Mouse (Mus musculus) heart, adult 2 months (tissue): ENCODE measurements around the gene Tmem52. TPM values are rescaled to one million over a fixed set of nuclear protein-coding genes. Genes with fewer than 3 reads are reported as not detected.

Experiments used
- DNase-seq, 2 experiments: peaks; one replicate each; pipeline ENCODE4 v3.0.0; 2021
- H3K27ac ChIP-seq: fragments of 200-600 bp; 2 replicates; pipeline ENCODE4 v1.8.1; 2022
- H3K27me3 ChIP-seq: fragments of 200-500 bp; 2 replicates; pipeline ENCODE4 v1.6.1; 2012; ENCODE audit warnings: mild to moderate bottlenecking, low read length, inconsistent platforms, mixed read lengths; ENCODE audit not compliant: control insufficient read depth, insufficient read depth
- H3K36me3 ChIP-seq: fragments of 200-500 bp; 2 replicates; pipeline ENCODE4 v1.6.1; 2012; ENCODE audit warnings: low read length, inconsistent platforms; ENCODE audit not compliant: control insufficient read depth, insufficient read depth
- H3K4me1 ChIP-seq: fragments of 200-500 bp; 2 replicates; pipeline ENCODE4 v1.6.1; 2011; ENCODE audit warnings: low read length; ENCODE audit not compliant: control insufficient read depth, insufficient read depth
- H3K4me3 ChIP-seq: fragments of 200-600 bp; 2 replicates; pipeline ENCODE4 v1.8.1; 2022
- H3K79me2 ChIP-seq: fragments of 200-500 bp; replicated peaks from 2 replicates; pipeline ENCODE4 v1.6.1; 2012; ENCODE audit warnings: mild to moderate bottlenecking, inconsistent platforms, low read length, moderate library complexity, mixed read lengths; ENCODE audit not compliant: control insufficient read depth, insufficient read depth
- H3K9ac ChIP-seq: fragments of 200-500 bp; 2 replicates; pipeline ENCODE4 v1.6.1; 2012; ENCODE audit warnings: low read depth, mild to moderate bottlenecking, control low read depth, inconsistent platforms, low read length, mixed read lengths
- CTCF ChIP-seq: fragments of 200-600 bp; IDR thresholded peaks from 2 replicates; pipeline ENCODE4 v1.8.1; 2022; ENCODE audit warnings: antibody characterized with exemption, mild to moderate bottlenecking, moderate library complexity
- EP300 ChIP-seq: fragments of 200-500 bp; IDR thresholded peaks from 2 replicates; pipeline ENCODE4 v1.6.1; 2011; ENCODE audit warnings: low read depth, low read length, control low read depth; ENCODE audit not compliant: insufficient read depth
- POLR2A ChIP-seq: fragments of 200-500 bp; IDR thresholded peaks from 2 replicates; pipeline ENCODE4 v1.6.1; 2011; ENCODE audit warnings: mild to moderate bottlenecking, low read depth, low read length, control low read depth; ENCODE audit not compliant: insufficient read depth
- WGBS: fragments of 180-500 bp; shearing (Covaris S2); methylation state at CpG from one replicate; pipeline ENCODE4 v1.1.7; 2018; 5-methylcytosine and 5-hydroxymethylcytosine counted together
- intact Hi-C: fragments of 180-260 bp; cut with DNase I; formaldehyde crosslinking; loops from one replicate; pipeline ENCODE4 v1.15.1; 2025
- polyA plus RNA-seq: library from polyadenylated mRNA; depleted of rRNA; stranded (reverse); fragments of >200 nt; gene quantifications from 2 replicates; pipeline ENCODE4 v1.2.3, GENCODE M21; 2012
- total RNA-seq, 2 experiments: library from RNA; stranded (reverse); gene quantifications; 2 replicates each; pipeline ENCODE4 v1.2.3; 2021

The Tmem52 gene
- total and polyA plus RNA-seq, 3 experiments: 4.8 to 11.2 (median 7.0) TPM

GRCm38 (mm10) chr4:155488232-155489025 is 19.5 kb downstream of the Tmem52 start:
- H3K4me3 ChIP-seq: no peak overlapping the region
- no peaks in the 10 kb centered on the region for H3K27me3 ChIP-seq

DNA sequence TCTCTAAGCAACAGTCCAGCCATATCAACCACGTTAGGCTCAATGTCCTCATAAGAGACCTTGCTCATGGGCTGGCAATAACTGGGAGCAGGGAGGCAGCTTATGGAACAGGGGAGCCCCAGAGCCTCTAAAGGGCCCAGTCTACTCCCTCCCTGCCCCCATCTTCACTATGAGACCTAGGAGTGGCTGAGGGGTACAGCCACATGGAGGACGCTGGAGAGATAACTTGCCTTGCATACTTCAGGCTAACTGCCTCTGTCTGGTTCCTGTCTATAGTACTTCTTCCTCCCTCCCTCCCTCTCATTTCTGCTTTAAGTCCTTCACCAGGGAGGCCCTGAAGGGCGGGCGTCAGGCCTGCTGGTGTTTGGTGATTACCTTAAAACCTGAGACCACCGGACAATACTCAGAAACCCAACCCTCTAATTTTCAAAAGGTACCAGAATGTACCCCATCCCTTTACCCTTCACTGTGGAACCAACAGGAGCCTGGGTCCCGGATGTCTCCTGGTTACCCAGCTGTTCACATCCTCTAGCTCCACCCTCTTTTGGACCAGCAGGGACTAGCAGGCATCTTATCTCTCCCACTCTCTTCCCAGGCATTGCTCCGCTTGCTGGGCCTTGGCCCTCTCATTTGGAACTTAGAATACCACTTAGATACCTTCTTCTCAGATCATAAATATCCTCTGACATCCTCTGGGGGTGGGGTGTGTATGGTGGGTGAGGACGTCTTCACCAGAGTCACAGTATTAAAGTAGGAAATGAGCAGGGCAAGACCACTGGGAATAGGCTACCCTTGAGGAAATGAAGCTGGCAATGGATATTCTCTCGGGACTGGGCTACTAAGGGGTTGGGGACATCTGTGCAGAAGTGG is 20.4 kb downstream of the Tmem52 start:
- no peak for DNase-seq
- Histone ChIP-seq H3K27ac (peak overlapping the region; percentile 85), H3K4me1 (peaks cover 30% of the 10 kb centered on the region), H3K4me3 (no peak overlapping the region), H3K9ac (no peak overlapping the region), H3K27me3 (no peaks in the 10 kb centered on the region), H3K79me2 (peaks cover 7% of the 10 kb centered on the region), H3K36me3 (peaks cover 2% of the 10 kb centered on the region; the same call in 1 of the 2 replicates)
- WGBS: 61% methylated on average over 9 of the region's 9 CpGs
- TF ChIP-seq EP300 (no peak), POLR2A (no peak), CTCF (no peak)
- intact Hi-C loops: loop anchor here (5.0 kb wide), 1 partner anchor 38 kb away; no protein-coding TSS in a partner anchor

More at GRCm38 (mm10) chr4:155488232-155489025, 19.5 kb downstream of the Tmem52 start:
- peak; percentile 66 to 84 for DNase-seq
- H3K36me3 ChIP-seq: no peaks in the 10 kb centered on the region
- intact Hi-C loops: loop anchor here (5.0 kb wide), 1 partner anchor 39 kb away; no protein-coding TSS in a partner anchor
- peak overlapping the region; percentile 85 for H3K27ac ChIP-seq
- TF ChIP-seq POLR2A (no peak), EP300 (0 out of 2 replicates have a peak, but pooled peaks have one; percentile 5)
- 53% methylated on average over 8 of the region's 8 CpGs for WGBS
- H3K79me2 ChIP-seq: peaks cover 7% of the 10 kb centered on the region
- H3K4me1 ChIP-seq: peaks cover 28% of the 10 kb centered on the region
- H3K9ac ChIP-seq: peak overlapping the region; percentile 22; the same call in 1 of the 2 replicates

- TF ChIP-seq CTCF (no peak), POLR2A (no peak), EP300 (no peak)
- WGBS: 20% methylated on average over 5 of the region's 5 CpGs
- Histone ChIP-seq H3K27ac (peak overlapping the region; percentile 85), H3K36me3 (peaks cover 2% of the 10 kb centered on the region; the same call in 1 of the 2 replicates), H3K27me3 (no peaks in the 10 kb centered on the region), H3K4me1 (peaks cover 33% of the 10 kb centered on the region), H3K79me2 (peaks cover 7% of the 10 kb centered on the region), H3K9ac (peak overlapping the region; percentile 82), H3K4me3 (peak overlapping the region; percentile 59)
- intact Hi-C loops: loop anchor here (2.0 kb wide), 1 partner anchor 74 kb away; no protein-coding TSS in a partner anchor
- no peak for DNase-seq
These were observed 21.5 kb downstream of the Tmem52 start for GRCm38 (mm10) chr4:155490456-155490855.

DNA sequence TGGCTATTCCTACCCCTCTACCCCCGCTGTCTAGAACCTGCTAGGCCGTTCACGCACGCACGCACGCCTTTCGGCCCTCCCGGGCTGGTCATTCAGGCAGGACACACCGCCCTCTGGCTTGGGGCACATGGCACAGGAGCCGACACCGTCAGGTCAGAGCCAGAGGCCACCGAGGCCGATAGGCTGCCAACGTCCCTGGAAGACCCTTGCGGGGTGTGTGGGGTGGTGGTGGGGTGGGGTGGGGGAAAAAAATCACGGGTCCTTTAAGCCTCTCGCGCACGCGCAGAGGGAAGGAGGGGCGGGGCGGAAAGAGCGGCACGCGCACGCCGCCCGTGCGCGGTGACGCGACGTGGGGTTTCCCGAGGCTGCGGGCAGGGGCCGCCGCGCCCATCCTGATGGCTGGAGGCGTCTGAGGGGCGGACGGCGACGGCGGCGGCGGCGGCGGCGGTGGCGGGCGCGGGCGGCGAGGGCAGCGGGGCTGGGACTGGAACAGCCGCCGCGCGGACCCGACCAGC is 22.1 kb downstream of the Tmem52 start, which contains the start of gene Gnb1:
Gene Gnb1 (plus strand): TSS at position 372 of the 515 bp plus-strand sequence.
- peaks cover 7% of the 10 kb centered on the region for H3K79me2 ChIP-seq
- H3K36me3 ChIP-seq: peaks cover 4% of the 10 kb centered on the region
- peak within 1 kb of the TSS; percentile 94 for H3K9ac ChIP-seq
- DNase-seq: peak; percentile 94 to 99
- H3K27ac ChIP-seq: peak within 1 kb of the TSS; percentile 90
- intact Hi-C loops: loop anchor here (2.0 kb wide), 1 partner anchor 74 kb away; no protein-coding TSS in a partner anchor
- TF ChIP-seq POLR2A: no peak
- TF ChIP-seq CTCF: no peak
- TF ChIP-seq EP300: no peak
- no peaks in the 10 kb centered on the region for H3K27me3 ChIP-seq
- peaks cover 31% of the 10 kb centered on the region for H3K4me1 ChIP-seq
- H3K4me3 ChIP-seq: peak within 1 kb of the TSS; percentile 91
- WGBS: under 1% methylated on average over 56 of the region's 60 CpGs

DNA sequence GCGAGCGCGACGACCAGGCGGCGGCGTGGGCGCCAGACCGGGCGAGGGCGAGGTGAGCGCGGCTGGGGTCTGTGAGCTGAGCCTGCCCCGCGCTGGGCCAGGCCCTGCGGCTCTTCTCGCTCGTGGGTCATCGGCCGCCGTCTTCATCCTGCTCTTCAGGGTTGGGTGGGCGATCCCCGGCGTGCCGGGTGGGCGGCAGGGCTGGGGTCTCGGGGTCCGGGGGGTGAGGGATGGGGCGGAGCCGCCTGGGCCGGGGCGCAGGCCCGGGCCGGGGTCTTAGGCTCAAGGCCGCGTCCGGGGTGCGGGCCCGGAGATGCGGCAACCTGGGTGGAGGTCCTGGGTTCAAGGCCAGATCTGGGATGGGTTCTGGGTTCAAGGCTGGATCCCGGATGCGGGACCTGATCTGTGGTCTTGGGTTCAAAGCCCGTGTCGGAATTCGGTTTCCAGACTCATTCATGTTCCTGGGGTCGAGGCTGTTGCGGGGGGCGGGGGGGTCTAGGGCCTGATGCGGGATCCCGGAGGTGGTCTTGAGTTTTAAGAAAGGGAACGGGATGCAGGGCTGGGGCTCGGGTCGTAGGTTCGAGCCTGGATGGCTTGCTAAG is 22.7 kb downstream of the Tmem52 start:
- intact Hi-C loops: loop anchor here (2.0 kb wide), 1 partner anchor 73 kb away; no protein-coding TSS in a partner anchor
- Histone ChIP-seq H3K4me3 (peak overlapping the region; percentile 91), H3K36me3 (peaks cover 4% of the 10 kb centered on the region), H3K79me2 (peaks cover 7% of the 10 kb centered on the region), H3K4me1 (peaks cover 30% of the 10 kb centered on the region), H3K9ac (peak overlapping the region; percentile 94), H3K27ac (peak overlapping the region; percentile 90), H3K27me3 (no peaks in the 10 kb centered on the region)
- TF ChIP-seq CTCF (no peak), EP300 (no peak), POLR2A (no peak)
- no peak for DNase-seq
- WGBS: under 1% methylated on average over 51 of the region's 54 CpGs
